Mouse (Mus musculus) liver, embryonic 14.5 days (tissue): ENCODE measurements around the gene Rpgrip1l.

Experiments
- CTCF ChIP-seq: IDR thresholded peaks from 2 replicates; pipeline ENCODE4 v1.5.1; 2016; ENCODE audit warnings: antibody characterized with exemption, low read depth, control low read depth
- EP300 ChIP-seq: IDR thresholded peaks from 2 replicates; pipeline ENCODE4 v1.6.1; 2016; ENCODE audit warnings: antibody characterized with exemption, low read depth

DNA sequence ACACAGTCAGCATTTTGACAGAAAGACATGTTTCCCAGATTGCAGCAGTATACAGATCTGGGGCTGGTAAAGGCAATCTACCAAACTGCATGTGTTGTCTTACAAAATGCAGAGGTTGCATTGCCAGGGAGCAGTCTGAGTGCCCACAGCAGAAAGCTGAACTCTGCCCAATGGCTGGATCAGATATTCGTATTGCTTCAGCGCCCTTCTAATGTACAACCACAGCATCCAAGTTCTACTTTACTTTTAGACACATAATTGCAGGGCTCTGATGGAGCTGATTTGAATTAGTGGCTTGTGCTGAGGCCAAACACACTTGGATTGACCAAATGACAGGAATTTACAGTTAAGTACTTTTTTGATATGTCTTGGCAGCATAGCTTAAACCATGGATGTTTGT, 91.2 kb downstream of the Rpgrip1l start:
- no peak for TF ChIP-seq EP300
- no peak for TF ChIP-seq CTCF
